Mouse (Mus musculus): ENCODE results near the gene Cntnap5b.

- TF ChIP-seq MAFK (IDR thresholded peaks at IDR 0.05; ENCODE audit: insufficient read depth, low read depth, low read length) (no peak), ZC3H11A (IDR thresholded peaks at IDR 0.05; ENCODE audit: borderline replicate concordance, low read depth, low read length) (no peak), CHD2 (IDR thresholded peaks at IDR 0.05; ENCODE audit: low read depth, low read length) (no peak), ZNF384 (IDR thresholded peaks at IDR 0.05; ENCODE audit: low read depth, low read length) (no peak)
Measured at GRCm38 (mm10) chr1:99943515-99943914, 170.9 kb downstream of the Cntnap5b start.

All from ES-E14 (cell line).